Mouse (Mus musculus) spleen, embryonic (tissue): Measurements from ENCODE around the gene Hey2.

Source experiments
- CTCF ChIA-PET: fragments of 350-600 bp; sonication (Branson Sonifier 250); formaldehyde crosslinking; loops from one replicate; lab custom pipeline; 2022; lab: Charles Lee

The Hey2 gene

DNA sequence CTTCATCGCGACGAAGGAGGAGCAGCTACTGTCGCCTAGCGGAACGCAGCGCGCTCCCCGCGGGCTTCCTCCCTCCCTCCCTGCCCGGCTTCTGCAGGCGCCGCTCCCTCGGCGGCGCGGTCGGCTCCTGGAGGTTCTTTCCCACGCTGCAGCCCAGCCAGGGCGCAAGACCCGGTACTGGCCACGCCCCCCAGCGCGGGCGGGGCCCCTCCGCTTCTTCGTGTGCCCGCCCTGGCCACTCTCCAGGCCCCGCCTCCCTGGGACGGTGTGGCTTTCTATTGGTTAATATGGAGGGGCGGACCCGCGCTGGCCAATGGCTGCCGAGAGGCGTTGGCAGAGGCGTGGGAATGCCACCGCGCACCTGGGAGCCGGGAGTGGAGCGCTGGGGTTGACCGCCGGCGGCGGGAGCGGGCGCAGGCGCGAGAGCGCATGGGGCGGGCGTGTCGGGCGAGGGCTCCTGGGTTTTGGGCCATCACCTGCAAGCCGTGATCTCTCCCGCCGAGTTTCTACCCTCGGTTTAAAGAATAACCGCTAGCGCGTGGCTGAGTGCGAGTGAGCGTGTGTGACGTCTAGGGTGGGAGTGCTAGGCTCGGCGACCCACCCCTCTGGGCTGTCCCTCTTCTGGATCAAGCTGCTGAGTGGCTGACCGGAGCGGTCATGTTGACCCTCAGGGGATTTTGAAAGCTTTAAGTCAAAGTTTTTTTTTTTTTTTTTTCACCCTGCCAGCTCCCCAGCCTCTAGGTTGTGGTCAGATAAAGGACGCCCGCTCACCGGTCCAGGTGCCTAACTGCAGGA lies at the start of gene Hey2:
Gene Hey2, minus strand, starts transcription at position 159 of the 795 bp plus-strand sequence.
- CTCF ChIA-PET: no interaction called here

DNA sequence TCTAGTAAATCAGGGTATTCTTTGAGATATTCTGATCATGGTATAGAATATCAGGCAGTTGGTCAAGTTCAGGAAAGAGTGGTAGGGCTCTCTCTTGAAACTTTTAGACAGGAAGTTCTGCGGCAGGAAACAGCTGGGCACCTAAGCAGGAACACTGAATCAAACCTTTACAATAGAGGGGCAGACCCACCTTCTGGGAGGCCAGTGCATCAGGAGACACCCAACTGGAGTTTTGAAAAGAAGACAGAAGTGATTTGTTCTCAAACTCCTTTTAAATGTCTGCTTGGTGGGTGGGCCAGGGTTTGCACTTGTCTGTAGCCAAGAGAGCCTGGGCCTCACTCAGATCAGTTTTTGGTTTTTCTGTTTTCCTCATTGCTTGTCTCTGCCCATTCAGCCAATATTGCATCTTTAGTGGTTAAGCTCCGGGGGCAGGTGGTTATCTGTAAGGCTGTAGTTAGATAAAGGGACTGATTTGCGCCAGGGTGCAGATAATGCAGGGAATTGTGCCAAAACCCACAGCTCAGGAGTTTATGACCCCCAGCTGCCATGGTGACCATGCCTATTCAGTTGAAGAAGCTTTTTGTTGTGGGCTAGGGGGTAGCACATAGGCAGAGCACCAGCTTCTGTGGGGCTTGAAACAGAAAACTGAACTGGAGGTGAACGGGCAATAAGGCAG lies 40.6 kb upstream of the Hey2 start:
- CTCF ChIA-PET: no interaction called here

- CTCF ChIA-PET: no interaction called here
Observed at GRCm38 (mm10) chr10:30881109-30881508, 38.5 kb upstream of the Hey2 start.

DNA sequence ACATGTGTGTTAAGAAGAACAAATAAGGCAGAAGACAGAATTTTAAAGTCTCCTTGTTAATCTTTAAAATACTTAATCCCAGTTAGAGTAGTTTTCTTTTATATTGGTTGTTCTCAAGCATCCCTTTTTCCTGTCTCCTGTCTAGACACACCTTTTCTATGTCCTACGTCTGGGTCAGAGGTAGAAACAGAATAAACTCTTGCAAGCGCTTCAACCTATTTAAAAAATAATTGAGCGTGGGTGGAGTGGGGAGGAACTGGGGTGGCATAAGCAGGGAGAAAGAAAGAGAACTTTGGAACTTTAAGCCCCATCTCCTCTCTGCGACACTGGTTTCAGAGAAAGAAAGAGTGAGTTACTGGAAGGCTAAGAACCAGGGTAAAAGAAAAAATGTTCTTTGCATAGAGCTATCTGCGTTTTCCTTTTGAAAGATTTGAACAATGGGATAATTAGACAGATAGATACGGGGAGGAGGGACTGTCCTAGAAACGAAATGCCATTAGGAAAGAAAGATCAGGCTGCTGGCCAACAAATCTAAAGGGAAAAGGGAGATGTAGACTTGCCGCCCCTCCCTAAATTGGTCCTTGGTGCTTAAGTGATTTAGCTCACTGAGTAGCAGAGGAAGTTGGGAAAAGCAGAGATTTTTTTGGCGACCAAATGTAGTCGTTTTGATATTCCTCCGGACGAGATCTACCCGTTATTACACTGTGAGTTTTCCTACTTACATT lies 2.7 kb upstream of the Hey2 start:
- CTCF ChIA-PET: interaction anchor here (0.5 kb wide), 1 partner anchor 10 kb away, joined by 4 read pairs; no protein-coding TSS in a partner anchor

GRCm38 (mm10) chr10:30844191-30845010 lies 1.8 kb upstream of the Hey2 start:
- CTCF ChIA-PET: interaction anchor here (0.5 kb wide), 1 partner anchor 9 kb away, joined by 4 read pairs; no protein-coding TSS in a partner anchor

DNA sequence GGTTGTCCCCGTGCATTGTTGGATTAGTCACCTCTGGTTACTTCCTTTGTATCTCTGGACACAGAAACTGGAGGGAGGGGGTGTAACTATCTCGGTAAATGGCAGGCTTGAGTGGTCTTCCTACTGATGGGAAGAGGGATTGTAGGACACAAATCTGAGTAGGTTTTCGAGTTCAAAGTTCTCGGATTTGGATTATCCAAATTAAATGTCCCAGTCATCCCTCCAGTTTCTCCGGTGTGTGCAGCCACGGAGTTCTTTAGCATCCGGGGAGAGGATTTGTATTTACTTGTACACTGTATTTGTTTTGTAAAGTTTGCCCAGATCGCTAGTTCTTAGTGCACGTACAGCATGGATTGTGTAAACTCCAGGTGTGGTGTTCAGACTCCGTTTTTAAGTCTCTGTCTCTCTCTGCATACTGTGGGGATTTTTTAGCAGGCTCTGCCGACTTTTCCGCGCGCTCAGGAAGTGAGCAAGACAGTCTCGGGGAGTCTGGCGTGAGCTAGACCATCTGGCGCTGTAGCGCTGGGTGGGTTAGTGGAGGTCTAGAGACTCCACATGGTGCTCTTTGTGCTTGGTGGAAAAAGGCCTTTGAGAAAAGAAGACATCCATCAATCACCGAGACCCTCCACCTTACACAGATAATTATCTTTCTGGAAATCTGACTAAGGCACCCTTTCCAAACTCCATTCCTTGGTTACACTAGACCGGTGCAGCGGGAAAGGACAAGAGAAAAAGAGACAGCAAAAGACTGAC lies 1.0 kb upstream of the Hey2 start:
- CTCF ChIA-PET: no interaction called here

GRCm38 (mm10) chr10:30842228-30842627 lies 373 bp downstream of the Hey2 start:
- CTCF ChIA-PET: no interaction called here

GRCm38 (mm10) chr10:30840824-30841223 lies 1.8 kb downstream of the Hey2 start:
- CTCF ChIA-PET: no interaction called here

- CTCF ChIA-PET: no interaction called here
Observed at GRCm38 (mm10) chr10:30838188-30838587, 4.4 kb downstream of the Hey2 start.

GRCm38 (mm10) chr10:30825049-30825448 lies 17.6 kb downstream of the Hey2 start:
- CTCF ChIA-PET: interaction anchor here (0.8 kb wide), 1 partner anchor 446 kb away, joined by 9 read pairs; no protein-coding TSS in a partner anchor

- CTCF ChIA-PET: no interaction called here
Observed at GRCm38 (mm10) chr10:30810967-30811293, 31.7 kb downstream of the Hey2 start.

DNA sequence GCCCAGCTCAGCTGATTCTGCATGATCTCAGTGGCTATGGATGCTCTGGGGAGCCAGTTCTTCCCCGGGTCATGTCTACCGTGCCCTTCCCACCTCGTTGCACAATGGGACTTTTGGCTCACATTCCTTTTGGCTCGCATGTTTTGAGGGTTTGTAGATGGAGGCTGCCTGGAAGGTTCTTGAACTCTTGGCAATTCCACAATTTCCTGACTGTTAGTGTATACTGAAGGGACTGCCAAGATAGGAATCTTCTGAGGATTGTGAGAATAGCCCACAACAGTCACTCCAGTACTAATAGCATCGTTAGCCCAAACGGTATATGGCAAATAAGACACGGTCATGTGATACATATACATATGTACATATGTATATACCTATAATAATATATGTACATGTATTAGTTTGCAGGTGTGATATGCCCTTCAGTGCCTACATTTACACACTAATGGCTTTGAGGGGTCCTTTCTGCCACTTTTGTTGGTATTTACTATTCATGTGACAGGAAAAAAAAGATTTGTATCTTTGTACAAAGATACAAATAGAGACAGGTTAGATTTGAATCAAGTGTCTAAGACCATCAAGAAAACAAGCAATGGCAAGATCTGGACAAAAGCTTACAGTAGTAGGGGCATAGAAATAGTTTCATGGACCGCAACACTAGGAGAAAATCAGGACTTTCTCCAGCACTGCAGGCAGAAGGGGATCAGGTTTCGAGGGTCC lies 32.2 kb downstream of the Hey2 start:
- CTCF ChIA-PET: no interaction called here

DNA sequence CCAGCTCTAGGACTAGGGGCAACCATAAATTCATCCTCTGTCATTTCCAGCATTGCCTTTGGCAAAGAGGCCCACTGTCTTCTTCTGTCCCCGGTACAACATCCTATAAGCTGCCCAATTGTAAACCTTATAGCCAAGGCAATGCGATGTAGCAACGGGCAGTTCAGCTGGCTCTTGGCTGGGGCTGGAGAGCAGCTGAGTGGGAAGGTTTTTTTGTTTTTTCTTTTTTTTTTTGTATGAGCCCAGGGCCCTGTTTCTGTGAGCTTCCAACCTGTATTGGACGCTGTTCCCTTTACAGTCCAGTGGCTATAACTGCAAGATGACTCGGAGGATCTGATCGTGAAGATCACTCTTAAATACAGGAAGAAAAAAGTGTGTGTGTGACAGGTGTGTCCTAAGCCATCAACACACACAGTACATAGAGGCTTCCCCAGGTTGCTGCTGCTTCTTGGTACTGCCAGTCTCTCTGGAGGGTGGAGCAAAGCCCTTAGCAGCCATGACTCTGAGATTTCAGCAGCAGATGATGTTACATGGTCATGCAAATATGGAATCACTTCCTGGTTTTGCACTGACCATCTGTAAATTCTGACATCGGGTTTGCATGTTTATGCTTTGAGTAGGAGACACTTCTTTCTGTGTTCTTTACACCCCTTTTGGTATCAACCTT lies 38.9 kb downstream of the Hey2 start:
- CTCF ChIA-PET: no interaction called here

DNA sequence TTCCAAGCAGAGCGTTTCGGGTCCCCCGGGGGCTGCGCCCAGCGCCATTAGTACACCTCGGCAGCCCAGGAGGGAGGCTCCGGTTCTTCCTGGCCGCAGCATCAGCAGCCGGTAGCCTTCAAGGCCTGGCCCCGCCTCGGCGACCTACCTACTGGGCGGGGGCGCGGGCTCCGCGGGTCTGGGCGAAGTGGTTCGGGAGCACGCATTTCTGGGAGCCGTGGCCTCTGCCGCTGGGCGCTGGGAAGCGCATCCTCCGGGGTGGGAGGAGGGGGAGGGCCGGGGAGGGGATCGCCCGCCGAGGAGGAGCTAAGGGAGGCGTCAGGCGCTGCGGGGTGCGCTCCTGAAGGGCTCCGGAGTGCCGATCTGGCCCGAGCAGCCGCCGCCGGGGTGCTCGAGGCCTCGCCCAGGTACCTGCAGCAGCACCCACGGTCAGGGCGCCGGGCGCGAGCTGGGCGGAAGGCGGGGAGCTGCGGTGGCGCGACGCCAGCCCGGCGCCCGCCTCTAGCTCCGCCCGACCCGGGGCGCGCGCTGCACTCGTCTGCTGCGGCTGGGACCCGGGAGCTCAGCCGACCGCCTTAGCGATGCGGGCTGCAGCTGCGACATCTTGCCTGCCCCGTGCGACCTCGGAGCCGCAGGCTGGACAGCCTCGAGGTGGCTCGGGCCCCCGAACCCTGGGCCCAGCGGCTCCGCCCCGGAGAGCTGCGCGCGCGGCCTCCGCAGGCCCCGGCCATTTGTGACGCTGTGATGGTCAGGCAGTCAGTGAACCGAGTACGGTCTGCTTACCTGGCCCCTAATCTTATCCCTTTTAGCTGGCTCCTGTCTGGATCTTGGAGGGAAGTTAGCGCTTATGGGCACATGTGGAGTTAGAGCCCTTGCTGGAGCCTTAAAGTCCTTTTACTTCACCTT lies 39.7 kb downstream of the Hey2 start, which contains the start of gene Ncoa7:
Gene Ncoa7, minus strand, starts transcription at position 646 of the 906 bp plus-strand sequence.
- CTCF ChIA-PET: no interaction called here

- CTCF ChIA-PET: no interaction called here
Observed at GRCm38 (mm10) chr10:30802033-30802432, 40.6 kb downstream of the Hey2 start.

- CTCF ChIA-PET: no interaction called here
Observed at GRCm38 (mm10) chr10:30799713-30800450, 42.7 kb downstream of the Hey2 start.

- CTCF ChIA-PET: no interaction called here
Observed at GRCm38 (mm10) chr10:30796469-30797261, 45.9 kb downstream of the Hey2 start.
